Mouse (Mus musculus): ENCODE data around the gene Map3k12. TPM values are rescaled to one million over a fixed set of nuclear protein-coding genes. Genes with fewer than 3 reads are reported as not detected.

The Map3k12 gene
- 1 to 10 TPM; 6.1 to 6.3 TPM for total RNA-seq (2021)
- long read RNA-seq, experiment 1, full-length matches to known transcripts: 3 of 7 reads
- long read RNA-seq, experiment 1, partial matches to known transcripts: 1 of 7 reads
- long read RNA-seq, experiment 1, other reads (novel, unspliced or antisense): 3 of 7 reads
- long read RNA-seq, experiment 2, full-length matches to known transcripts: 2 of 8 reads
- long read RNA-seq, experiment 2, partial matches to known transcripts: 2 of 8 reads
- long read RNA-seq, experiment 2, other reads (novel, unspliced or antisense): 4 of 8 reads

DNA sequence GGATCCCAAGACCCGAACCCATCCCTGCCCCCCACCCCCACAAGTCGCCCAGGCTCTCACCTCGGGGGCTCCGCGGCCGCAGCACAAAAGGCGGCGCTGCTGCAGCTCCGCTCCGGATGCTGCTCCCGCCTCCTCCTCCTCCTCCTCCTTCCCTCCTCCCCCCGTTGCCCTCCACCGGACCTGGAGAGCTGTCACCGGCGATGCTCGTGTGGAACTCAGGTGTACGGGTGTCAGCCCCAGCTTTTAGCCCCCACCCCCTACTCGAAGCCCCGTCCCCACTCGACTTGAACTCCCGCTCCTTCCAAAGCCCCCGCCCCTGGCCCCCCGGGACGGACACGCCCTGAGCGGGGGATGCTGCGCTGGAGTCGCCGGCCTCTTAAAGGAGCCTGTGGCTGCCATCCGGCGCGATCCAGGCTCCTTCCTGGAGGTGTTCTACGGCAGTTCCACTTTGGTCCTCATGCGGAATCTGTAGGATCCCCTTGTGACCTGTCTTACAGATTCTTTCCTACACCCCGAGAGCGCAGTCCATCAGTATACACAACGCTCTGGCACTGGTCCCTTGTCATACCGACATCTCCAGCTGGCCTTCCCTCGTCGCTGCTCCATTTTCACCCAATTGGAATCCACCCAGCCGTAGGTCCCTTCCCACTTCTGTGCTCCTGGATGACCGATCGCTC, at the start of gene Map3k12:
TSS of gene Map3k12 (minus strand) at position 337 of the 677 bp plus-strand sequence.
- DNase-seq (ENCODE audit: low spot score in 2 of 2): peak; percentile 63 to 77

GRCm38 (mm10) chr15:102563681-102564080, 46.8 kb upstream of the Map3k12 start:
- DNase-seq (ENCODE audit: low spot score in 2 of 2): no peak

DNA sequence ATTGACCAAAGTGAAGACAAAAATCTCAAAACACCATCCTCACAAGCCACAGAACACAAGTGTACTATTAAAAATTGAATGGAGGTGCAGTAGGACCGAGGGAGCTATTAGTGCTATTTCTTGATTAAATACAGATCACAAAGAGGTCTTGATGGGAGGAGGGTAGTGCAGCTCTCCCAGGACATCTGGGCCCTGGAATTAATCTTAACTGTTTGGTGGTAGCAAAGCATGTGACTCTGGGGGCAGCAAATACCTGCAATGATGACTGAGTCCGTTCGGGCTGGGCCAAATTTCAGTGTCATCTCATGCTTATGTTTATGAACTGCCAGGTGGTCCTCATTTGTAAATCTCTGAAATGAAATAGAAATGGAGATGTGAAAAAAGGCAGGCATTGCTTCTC, 46.2 kb upstream of the Map3k12 start:
- DNase-seq (ENCODE audit: low spot score in 2 of 2): no peak

DNA sequence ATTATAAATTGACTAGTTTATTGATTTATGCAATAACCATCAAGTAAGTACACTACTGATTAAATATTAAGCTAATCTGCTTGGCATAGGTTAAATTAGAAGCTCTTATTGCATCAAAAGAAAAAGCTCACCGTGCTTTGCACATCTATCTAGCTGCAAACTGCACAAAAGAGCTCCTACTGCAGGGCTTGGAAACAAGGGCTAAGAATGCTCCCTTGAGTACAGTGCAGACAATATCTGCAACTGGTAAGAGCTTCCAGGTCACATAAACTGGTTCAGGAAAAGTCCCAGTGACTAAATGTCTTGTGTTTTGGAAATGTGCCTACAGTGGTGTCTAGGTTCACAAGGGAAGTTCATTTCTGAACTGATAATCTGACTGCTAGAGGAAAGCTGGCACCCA, 45.6 kb upstream of the Map3k12 start:
- no peak for DNase-seq (ENCODE audit: low spot score in 2 of 2)

DNA sequence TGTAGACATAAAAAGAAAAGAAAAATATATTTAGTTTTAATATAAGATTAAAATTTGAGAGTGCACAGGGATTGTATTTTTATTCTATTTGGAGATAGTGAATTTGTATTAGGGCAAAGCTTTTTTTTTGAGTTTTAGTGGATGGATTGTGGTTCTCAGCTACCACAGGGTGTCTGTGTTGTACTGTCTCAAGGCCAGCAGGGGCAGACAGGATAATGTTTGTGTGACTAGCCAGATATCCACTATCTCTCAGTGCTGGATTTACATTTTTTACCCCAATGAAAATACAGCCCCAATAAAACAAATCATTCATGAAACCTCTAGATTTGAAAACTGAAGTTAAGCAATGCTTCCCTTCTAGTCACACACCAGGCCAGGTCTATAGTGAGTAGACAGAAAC, 40.7 kb upstream of the Map3k12 start:
- DNase-seq (ENCODE audit: low spot score in 2 of 2): no peak

GRCm38 (mm10) chr15:102555581-102555980, 38.7 kb upstream of the Map3k12 start:
- DNase-seq (ENCODE audit: low spot score in 2 of 2): no peak

GRCm38 (mm10) chr15:102552599-102552998, 35.7 kb upstream of the Map3k12 start:
- no peak for DNase-seq (ENCODE audit: low spot score in 2 of 2)

DNA sequence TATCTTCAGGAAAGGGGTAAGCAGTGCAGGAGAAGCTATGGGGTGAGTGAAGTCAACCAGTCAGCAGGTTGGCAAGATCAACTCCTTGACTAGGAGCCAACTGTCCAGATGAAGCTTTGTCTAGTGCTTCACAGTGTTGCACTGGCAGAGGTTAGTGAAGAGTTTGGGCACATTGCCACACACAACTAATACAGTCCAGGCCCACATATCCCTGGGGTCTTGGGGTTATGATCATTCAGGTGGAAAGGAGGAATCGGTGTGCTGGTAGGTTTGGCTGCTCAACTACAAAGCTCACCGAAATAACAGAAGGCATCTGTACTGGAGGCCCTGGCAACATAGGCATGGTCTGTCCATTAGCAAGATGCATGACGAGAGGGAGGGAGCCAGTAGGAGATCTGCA, 30.6 kb upstream of the Map3k12 start:
- no peak for DNase-seq (ENCODE audit: low spot score in 2 of 2)

DNA sequence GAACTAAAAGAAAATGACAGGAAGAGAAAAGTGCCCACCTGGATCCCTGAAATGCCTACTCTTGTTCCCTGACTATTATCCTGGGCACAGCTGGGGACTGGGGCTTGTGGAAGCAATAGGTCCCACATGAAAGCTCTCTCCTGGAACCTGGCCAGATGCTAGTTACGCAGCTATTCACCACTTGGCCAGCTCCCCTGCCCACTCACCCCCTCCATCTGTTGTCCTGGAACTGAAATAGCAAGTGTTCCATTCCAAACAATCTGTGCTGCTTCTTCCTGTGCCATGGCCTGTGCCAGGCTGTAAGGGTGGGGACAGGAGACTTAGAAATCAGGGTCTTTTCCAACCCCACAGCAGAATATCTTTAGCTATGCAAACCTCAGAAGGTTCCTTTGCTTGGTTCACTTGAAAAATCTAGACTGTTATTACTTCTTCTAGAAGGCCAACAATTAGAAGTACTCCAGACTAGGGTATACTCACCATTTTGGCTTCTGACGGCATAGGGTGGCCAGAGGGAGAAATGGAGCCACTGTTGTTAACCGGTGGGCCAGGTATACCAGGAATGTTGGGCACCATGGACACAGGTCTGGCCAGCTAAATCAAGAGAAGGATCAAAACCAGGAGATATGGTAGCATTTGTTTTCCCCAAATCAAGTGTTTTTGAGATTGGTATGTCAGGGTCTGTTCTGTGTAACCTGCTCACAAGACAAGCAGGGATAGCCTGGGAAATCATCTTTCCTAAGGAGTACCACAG, 30.0 kb upstream of the Map3k12 start:
- peak in 1 of 2 experiments; percentile 51 for DNase-seq (ENCODE audit: low spot score in 2 of 2)

GRCm38 (mm10) chr15:102546246-102546645, 29.4 kb upstream of the Map3k12 start:
- DNase-seq (ENCODE audit: low spot score in 2 of 2): no peak

DNA sequence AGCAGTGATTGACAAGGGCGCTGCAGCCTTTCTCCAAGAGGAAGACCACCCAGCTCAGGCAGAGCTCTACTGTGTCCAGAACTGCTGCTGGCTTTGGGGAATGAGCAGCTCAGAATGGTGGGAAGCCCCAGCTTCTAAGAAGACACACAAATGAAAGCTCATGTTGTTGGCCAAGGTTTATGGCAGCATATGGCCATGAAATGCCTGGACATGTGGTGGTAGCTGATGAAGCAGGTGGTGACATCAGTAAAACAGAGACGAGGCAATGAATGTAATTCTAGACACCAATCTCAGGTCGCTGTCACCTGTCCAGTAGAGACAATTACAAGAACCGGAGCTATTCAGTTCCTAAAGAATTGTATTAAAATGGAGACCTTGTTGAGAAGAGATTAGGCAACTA, 27.9 kb upstream of the Map3k12 start:
- DNase-seq (ENCODE audit: low spot score in 2 of 2): no peak

- DNase-seq (ENCODE audit: low spot score in 2 of 2): no peak
Observed at GRCm38 (mm10) chr15:102533926-102534325, 17.1 kb upstream of the Map3k12 start.

GRCm38 (mm10) chr15:102532106-102532900, 15.4 kb upstream of the Map3k12 start:
- DNase-seq (ENCODE audit: low spot score in 2 of 2): no peak

DNA sequence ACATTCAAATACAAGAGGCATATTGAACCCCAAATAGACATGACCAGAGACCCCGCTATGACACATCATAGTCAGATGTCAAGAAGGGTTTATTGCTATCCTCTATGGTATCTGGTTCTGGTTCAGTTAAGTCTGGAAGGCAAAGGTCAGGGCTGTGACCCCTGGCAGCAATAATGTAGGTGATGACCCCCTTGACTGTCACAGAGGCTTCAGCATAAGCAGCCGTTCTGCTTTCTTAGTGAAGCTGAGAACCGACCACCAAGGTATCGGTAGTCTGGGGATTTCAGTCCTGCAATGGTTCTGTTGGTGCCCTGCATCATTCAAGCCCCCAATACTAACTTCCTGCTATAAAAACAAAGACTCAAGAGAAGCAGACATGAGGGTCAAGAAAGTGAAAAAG, 14.7 kb upstream of the Map3k12 start:
- DNase-seq (ENCODE audit: low spot score in 2 of 2): no peak

DNA sequence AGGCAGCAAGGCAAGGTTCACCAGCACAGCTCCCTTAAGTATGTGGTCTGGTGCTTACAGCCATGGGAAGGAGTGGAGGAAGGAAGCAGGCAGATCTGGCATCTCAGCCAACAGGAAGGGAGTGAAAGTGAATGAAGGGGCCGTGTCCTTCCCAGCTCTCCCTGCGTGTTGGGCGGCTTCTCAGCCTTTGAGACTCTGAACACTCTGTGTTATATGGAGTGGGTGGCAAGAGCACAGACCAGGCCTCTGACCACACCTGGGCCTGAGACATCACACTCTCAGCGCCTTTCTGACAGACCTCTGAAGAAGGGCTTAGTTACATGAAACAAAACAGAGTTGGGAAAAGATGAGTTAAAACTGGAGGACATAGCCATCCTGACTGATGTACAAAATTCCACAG, 13.7 kb upstream of the Map3k12 start:
- no peak for DNase-seq (ENCODE audit: low spot score in 2 of 2)

- no peak for DNase-seq (ENCODE audit: low spot score in 2 of 2)
Observed at GRCm38 (mm10) chr15:102528396-102528795, 11.5 kb upstream of the Map3k12 start.

- DNase-seq (ENCODE audit: low spot score in 2 of 2): no peak
Observed at GRCm38 (mm10) chr15:102527936-102528335, 11.1 kb upstream of the Map3k12 start.

DNA sequence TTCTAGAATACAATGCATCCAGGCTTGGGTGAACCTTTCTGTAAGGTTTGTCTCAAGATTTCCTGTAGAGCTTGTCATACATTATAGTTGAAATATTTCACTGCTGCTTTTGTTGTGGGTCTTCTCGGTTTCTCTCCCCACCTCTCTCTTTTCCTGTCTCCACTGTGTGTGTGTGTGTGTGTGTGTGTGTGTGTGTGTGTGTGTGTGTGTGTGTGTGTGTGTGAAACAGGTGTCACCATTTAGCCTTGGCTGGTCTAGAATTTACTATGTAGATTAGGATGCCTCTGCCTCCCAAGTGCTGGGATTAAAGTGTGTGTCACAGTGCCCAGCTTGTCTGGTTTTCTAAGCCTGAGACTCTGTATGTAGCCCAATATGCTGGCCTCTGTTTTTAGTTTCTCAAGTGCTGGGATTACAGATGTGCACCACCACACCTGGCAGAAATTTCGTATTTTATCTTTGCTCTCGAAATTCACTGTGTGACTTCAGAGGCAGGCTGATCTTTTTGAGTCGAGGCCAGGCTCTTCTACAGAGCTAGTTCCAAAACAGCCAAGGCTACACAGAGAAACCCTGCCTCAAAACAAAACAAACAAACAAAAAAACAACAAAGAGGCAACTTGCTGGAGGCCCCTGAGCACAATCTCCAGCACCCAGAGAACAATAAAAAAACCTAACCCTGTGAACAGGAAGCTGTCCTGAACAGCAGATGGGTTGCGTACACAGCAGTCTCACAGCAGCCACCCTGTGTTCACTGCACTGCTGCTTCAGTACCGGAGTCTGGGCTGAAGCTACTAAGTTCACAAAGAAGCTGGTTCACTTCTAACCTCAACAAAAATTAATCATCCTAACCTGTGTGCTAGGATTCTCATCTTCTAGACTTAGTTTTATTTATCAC, 9.5 kb upstream of the Map3k12 start:
- DNase-seq (ENCODE audit: low spot score in 2 of 2): no peak

- DNase-seq (ENCODE audit: low spot score in 2 of 2): peak in 1 of 2 experiments; percentile 71
Observed at GRCm38 (mm10) chr15:102524892-102525485, 8.1 kb upstream of the Map3k12 start, which contains the start of gene Npff. Gene Npff (minus strand): TSS chr15:102524942.

- no peak for DNase-seq (ENCODE audit: low spot score in 2 of 2)
Observed at GRCm38 (mm10) chr15:102521480-102521879, 4.6 kb upstream of the Map3k12 start.

Data from gastrocnemius, postnatal 4 days (tissue).